Mouse (Mus musculus) erythroblast, embryonic 14.5 days (primary cell): ENCODE measurements around the gene Gm6803.
"Not testable (repeated sequence)": the region's sequence is repeated elsewhere in the genome, so short reads cannot be mapped to it uniquely, and the experiment has no call there.

Source experiments
- GATA1 ChIP-seq: IDR thresholded peaks from 2 replicates; pipeline ENCODE4 v1.6.1; 2012; ENCODE audit warnings: low read length, inconsistent platforms, mixed read lengths
- TAL1 ChIP-seq: IDR thresholded peaks from 3 replicates; pipeline ENCODE4 v1.6.1; 2012; ENCODE audit warnings: low read length, inconsistent platforms, mixed read lengths

- not testable (repeated sequence) for TF ChIP-seq TAL1, GATA1
Measured at GRCm38 (mm10) chr12:88011548-88011947, 7.0 kb downstream of the Gm6803 start, which contains the start of gene Gm2075.
